Mouse (Mus musculus): ENCODE data around the gene Rwdd4a. TPM values are rescaled to one million over a fixed set of nuclear protein-coding genes. Genes with fewer than 3 reads are reported as not detected.
A peak's percentile ranks its signal among the peaks of the same experiment; 100 is the strongest.

Gene Rwdd4a
- 16.5 and 16.9 TPM in 2 replicates for polyA plus RNA-seq (2012; rRNA removed)

- DNase-seq (ENCODE audit: low spot score) = peak; percentile 84
These were observed at the start of gene Rwdd4a, which contains the start of gene Trappc11 for GRCm38 (mm10) chr8:47533344-47534125. TSS of gene Rwdd4a (plus strand) at chr8:47533664. TSS of gene Trappc11 (minus strand) at chr8:47533470.

- no peak for DNase-seq (ENCODE audit: low spot score)
These were observed 46.2 kb upstream of the Rwdd4a start for GRCm38 (mm10) chr8:47487231-47487630.

GRCm38 (mm10) chr8:47493106-47493505, 40.4 kb upstream of the Rwdd4a start:
- no peak for DNase-seq (ENCODE audit: low spot score)

- DNase-seq (ENCODE audit: low spot score) = no peak
These were observed 38.8 kb upstream of the Rwdd4a start for GRCm38 (mm10) chr8:47494602-47495153.

GRCm38 (mm10) chr8:47495428-47495827, 38.0 kb upstream of the Rwdd4a start:
- no peak for DNase-seq (ENCODE audit: low spot score)

GRCm38 (mm10) chr8:47501994-47502393, 31.5 kb upstream of the Rwdd4a start:
- DNase-seq (ENCODE audit: low spot score) = no peak

GRCm38 (mm10) chr8:47502546-47502945, 30.9 kb upstream of the Rwdd4a start:
- no peak for DNase-seq (ENCODE audit: low spot score)

GRCm38 (mm10) chr8:47505431-47505830, 28.0 kb upstream of the Rwdd4a start:
- DNase-seq (ENCODE audit: low spot score) = no peak

- no peak for DNase-seq (ENCODE audit: low spot score)
These were observed 22.5 kb upstream of the Rwdd4a start for GRCm38 (mm10) chr8:47510930-47511329.

GRCm38 (mm10) chr8:47513601-47514000, 19.9 kb upstream of the Rwdd4a start:
- no peak for DNase-seq (ENCODE audit: low spot score)

- no peak for DNase-seq (ENCODE audit: low spot score)
These were observed 5.4 kb upstream of the Rwdd4a start for GRCm38 (mm10) chr8:47528094-47528493.

GRCm38 (mm10) chr8:47538323-47538722, 4.9 kb downstream of the Rwdd4a start:
- DNase-seq (ENCODE audit: low spot score) = no peak

GRCm38 (mm10) chr8:47542746-47543145, 9.3 kb downstream of the Rwdd4a start:
- DNase-seq (ENCODE audit: low spot score) = no peak

- DNase-seq (ENCODE audit: low spot score) = no peak
These were observed 10.6 kb downstream of the Rwdd4a start for GRCm38 (mm10) chr8:47544094-47544493.

GRCm38 (mm10) chr8:47547102-47547501, 13.6 kb downstream of the Rwdd4a start:
- DNase-seq (ENCODE audit: low spot score) = no peak

GRCm38 (mm10) chr8:47553613-47554012, 20.1 kb downstream of the Rwdd4a start:
- DNase-seq (ENCODE audit: low spot score) = no peak

- DNase-seq (ENCODE audit: low spot score) = no peak
These were observed 23.0 kb downstream of the Rwdd4a start for GRCm38 (mm10) chr8:47556446-47556845.

GRCm38 (mm10) chr8:47558274-47558673, 24.8 kb downstream of the Rwdd4a start:
- no peak for DNase-seq (ENCODE audit: low spot score)

- no peak for DNase-seq (ENCODE audit: low spot score)
These were observed 27.3 kb downstream of the Rwdd4a start for GRCm38 (mm10) chr8:47560801-47561200.

- no peak for DNase-seq (ENCODE audit: low spot score)
These were observed 33.1 kb downstream of the Rwdd4a start for GRCm38 (mm10) chr8:47566551-47566950.

- no peak for DNase-seq (ENCODE audit: low spot score)
These were observed 34.6 kb downstream of the Rwdd4a start for GRCm38 (mm10) chr8:47568098-47568497.

- no peak for DNase-seq (ENCODE audit: low spot score)
These were observed 36.7 kb downstream of the Rwdd4a start for GRCm38 (mm10) chr8:47570161-47570560.

GRCm38 (mm10) chr8:47573482-47573881, 40.0 kb downstream of the Rwdd4a start:
- no peak for DNase-seq (ENCODE audit: low spot score)

All from urinary bladder, adult 2 months (tissue).